Mouse (Mus musculus): ENCODE measurements at regions not wholly inside any gene's neighbourhood (a gene's known extent, or its start where the extent isn't known, plus 50 kb on each side); places are given as distances from the start of the nearest gene placed in this dataset.

DNA sequence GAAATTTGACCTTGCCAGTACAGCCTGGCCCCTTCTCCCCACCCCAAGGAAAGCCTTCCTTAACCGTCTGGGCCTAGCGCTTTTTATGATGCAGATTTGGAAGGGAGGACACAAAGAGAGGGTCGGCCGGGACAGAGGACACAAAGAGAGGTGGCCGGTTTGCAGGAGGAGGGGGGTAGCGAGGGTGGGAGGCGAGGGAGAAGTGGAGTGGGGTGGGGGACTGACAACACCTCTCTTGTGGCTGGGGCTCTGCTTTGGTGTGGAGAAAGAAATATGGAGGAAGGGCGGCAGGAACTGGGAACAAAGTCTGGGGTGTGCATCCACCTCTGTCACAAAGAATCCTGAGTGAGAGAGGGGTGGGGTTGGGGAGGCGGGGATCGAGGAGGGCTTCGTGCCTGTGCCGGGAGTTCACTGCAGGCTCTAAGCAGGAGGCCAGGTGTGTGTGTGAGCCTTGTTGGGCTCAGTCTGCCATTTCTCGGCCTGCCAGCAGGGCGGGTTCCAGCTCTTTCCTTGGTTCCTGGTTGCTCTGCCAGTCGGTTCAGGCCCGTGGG, 330.4 kb upstream of the Dio3 start:
- Histone ChIP-seq H3K27ac (ENCODE audit: low read length) (no peak overlapping the region), H3K9ac (ENCODE audit: low read length) (no peak overlapping the region; the same call in 1 of the 2 replicates), H3K9me3 (replicated peaks; ENCODE audit: control insufficient read depth, low read length) (0 out of 2 replicates have a peak, but pooled peaks cover 4% of the 10 kb centered on the region), H3K4me1 (ENCODE audit: control insufficient read depth, insufficient read depth, low read length) (peaks cover 12% of the 10 kb centered on the region), H3K27me3 (ENCODE audit: control insufficient read depth, insufficient read depth, low read length) (no peaks in the 10 kb centered on the region), H3K4me2 (ENCODE audit: low read depth, low read length) (no peak overlapping the region), H3K4me3 (replicated peaks; ENCODE audit: low read length) (no peak overlapping the region), H3K36me3 (ENCODE audit: control insufficient read depth, insufficient read depth, low read length) (no peaks in the 10 kb centered on the region)
- WGBS, result 42% methylated on average over 16 of the region's 16 CpGs
- no peak for ATAC-seq (ENCODE audit: insufficient read depth, low FRiP score)

DNA sequence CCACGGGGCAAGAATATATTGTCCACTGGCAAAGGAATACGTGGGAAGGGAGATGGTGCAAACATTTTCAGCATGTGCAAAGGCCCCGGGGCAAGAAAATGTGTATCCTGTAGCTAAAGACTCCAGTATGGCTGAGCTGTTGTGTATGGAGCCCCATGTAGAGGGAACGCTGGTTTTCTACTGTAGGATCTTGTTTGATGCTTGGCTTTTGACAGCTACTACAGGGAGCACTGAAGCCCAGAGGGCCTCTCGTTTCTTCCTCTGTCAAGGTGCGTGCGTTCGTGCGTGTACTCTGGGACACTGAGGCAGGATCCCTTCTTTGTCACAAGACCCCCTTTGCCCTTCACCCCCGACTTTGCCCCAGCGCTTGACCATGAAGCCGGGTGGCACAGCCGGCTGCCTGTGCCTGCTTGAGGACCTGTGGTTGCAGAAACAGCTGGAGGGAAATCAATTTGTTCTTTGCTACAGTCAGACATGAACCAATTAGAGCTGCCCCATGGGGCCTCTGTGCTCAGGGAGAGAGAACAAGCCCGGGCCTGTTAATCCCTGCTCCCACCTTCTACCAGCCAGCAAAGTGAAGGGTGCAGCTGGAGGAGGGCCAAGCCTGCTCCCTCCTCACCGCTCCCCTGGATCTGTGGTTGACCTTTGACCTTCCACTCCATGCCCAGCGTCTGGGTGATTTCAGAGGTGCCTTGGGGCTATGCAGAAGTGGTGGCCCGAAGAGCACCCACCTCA, 329.5 kb upstream of the Dio3 start:
- H3K36me3 ChIP-seq (ENCODE audit: control insufficient read depth, insufficient read depth, low read length), result no peaks in the 10 kb centered on the region

DNA sequence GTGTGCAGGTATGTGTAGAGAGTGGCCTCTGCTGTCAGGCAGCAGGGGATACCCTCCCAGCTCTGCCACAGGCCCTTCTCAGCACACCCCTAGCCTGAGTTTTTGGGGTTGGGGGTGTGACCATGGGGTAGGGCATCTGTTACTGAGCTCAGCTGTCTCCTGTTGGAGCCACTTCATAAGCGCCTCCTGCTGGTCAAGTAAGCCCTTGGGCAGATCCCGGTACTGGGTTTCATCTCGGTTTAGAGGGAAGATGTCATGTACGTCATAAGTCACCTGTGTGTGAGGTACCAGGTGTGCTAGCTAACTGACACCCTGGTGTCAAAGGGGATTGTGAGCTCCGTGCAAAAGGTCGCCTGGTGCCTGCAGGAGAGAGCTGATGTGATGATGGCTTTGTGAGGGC, 328.2 kb upstream of the Dio3 start:
- Histone ChIP-seq H3K9me3 (replicated peaks; ENCODE audit: control insufficient read depth, low read length) (no peaks in the 10 kb centered on the region), H3K9ac (ENCODE audit: low read length) (no peak overlapping the region), H3K4me2 (ENCODE audit: low read depth, low read length) (no peak overlapping the region), H3K27me3 (ENCODE audit: control insufficient read depth, insufficient read depth, low read length) (no peaks in the 10 kb centered on the region), H3K4me3 (replicated peaks; ENCODE audit: low read length) (no peak overlapping the region), H3K36me3 (ENCODE audit: control insufficient read depth, insufficient read depth, low read length) (no peaks in the 10 kb centered on the region), H3K4me1 (ENCODE audit: control insufficient read depth, insufficient read depth, low read length) (peaks cover 11% of the 10 kb centered on the region; the same call in 1 of the 2 replicates), H3K27ac (ENCODE audit: low read length) (no peak overlapping the region)
- 73% methylated on average over 6 of the region's 6 CpGs for WGBS
- no peak for ATAC-seq (ENCODE audit: insufficient read depth, low FRiP score)

More for the DNA sequence above, 329.5 kb upstream of the Dio3 start:
- Histone ChIP-seq H3K4me2 (ENCODE audit: low read depth, low read length) (no peak overlapping the region), H3K4me1 (ENCODE audit: control insufficient read depth, insufficient read depth, low read length) (peaks cover 14% of the 10 kb centered on the region), H3K27ac (ENCODE audit: low read length) (no peak overlapping the region), H3K9ac (ENCODE audit: low read length) (no peak overlapping the region), H3K4me3 (replicated peaks; ENCODE audit: low read length) (no peak overlapping the region), H3K9me3 (replicated peaks; ENCODE audit: control insufficient read depth, low read length) (no peaks in the 10 kb centered on the region), H3K27me3 (ENCODE audit: control insufficient read depth, insufficient read depth, low read length) (no peaks in the 10 kb centered on the region)
- WGBS, result 73% methylated on average over 17 of the region's 17 CpGs
- ATAC-seq (ENCODE audit: insufficient read depth, low FRiP score), result no peak

DNA sequence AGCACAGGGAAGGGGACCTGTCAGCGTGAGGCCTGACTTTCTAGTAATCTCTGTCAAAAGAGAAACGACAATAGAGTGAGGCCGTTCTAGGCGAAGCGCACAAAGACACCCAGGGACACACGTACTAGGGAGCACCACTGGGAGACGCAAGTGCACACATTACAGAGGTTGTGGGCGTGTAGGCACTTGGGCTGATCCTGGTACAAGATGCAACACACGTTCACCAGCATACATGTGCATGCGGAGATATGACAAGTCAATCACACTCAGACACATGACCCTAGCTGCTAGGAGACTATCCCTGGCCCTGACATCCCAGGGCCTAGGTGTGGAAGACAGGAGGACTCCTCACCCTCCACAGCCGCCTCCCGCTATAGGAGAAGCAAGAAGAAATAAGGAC, 327.4 kb upstream of the Dio3 start:
- H3K4me1 ChIP-seq (ENCODE audit: control insufficient read depth, insufficient read depth, low read length), result peaks cover 11% of the 10 kb centered on the region; the same call in 1 of the 2 replicates
- no peak overlapping the region for H3K9ac ChIP-seq (ENCODE audit: low read length)
- no peaks in the 10 kb centered on the region for H3K9me3 ChIP-seq (replicated peaks; ENCODE audit: control insufficient read depth, low read length)
- 88% methylated on average over 12 of the region's 12 CpGs for WGBS
- H3K4me2 ChIP-seq (ENCODE audit: low read depth, low read length), result no peak overlapping the region
- H3K27me3 ChIP-seq (ENCODE audit: control insufficient read depth, insufficient read depth, low read length), result no peaks in the 10 kb centered on the region
- no peak for ATAC-seq (ENCODE audit: insufficient read depth, low FRiP score)
- H3K36me3 ChIP-seq (ENCODE audit: control insufficient read depth, insufficient read depth, low read length), result no peaks in the 10 kb centered on the region
- no peak overlapping the region for H3K4me3 ChIP-seq (replicated peaks; ENCODE audit: low read length)
- no peak overlapping the region for H3K27ac ChIP-seq (ENCODE audit: low read length)

- Histone ChIP-seq H3K36me3 (ENCODE audit: control insufficient read depth, insufficient read depth, low read length) (no peaks in the 10 kb centered on the region), H3K9me3 (replicated peaks; ENCODE audit: control insufficient read depth, low read length) (no peaks in the 10 kb centered on the region), H3K9ac (ENCODE audit: low read length) (peak overlapping the region; percentile 13; the same call in 1 of the 2 replicates), H3K27ac (ENCODE audit: low read length) (0 out of 2 replicates have a peak overlapping the region, but pooled peaks have one; percentile 8), H3K4me2 (ENCODE audit: low read depth, low read length) (no peak overlapping the region), H3K4me3 (replicated peaks; ENCODE audit: low read length) (no peak overlapping the region), H3K27me3 (ENCODE audit: control insufficient read depth, insufficient read depth, low read length) (no peaks in the 10 kb centered on the region), H3K4me1 (ENCODE audit: control insufficient read depth, insufficient read depth, low read length) (peaks cover 11% of the 10 kb centered on the region; the same call in 1 of the 2 replicates)
- WGBS, result 80% methylated on average over 10 of the region's 10 CpGs
- ATAC-seq (ENCODE audit: insufficient read depth, low FRiP score), result no peak
Observed at GRCm38 (mm10) chr12:109951884-109952456, 326.9 kb upstream of the Dio3 start.

DNA sequence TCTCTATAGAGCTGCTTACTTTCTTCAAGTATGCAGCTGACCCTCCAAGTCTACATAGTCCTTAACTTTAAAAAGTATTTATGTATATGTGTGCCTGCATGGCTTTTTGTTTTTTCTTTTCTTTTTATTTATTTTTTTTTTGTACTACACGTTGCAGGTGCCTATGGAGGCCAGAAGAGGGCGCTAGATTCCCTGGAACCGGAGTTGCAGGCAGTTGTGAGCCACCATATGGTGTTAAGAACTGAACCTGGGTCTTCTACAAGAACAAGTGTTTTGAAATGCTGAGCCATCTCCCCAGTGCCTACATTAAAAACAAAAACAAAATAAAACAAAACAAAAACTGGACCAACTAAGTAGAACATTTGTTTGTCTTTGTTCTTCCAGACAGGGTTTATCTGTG, 325.9 kb upstream of the Dio3 start:
- WGBS, result 65% methylated on average over 3 of the region's 3 CpGs
- no peak for ATAC-seq (ENCODE audit: insufficient read depth, low FRiP score)
- Histone ChIP-seq H3K4me2 (ENCODE audit: low read depth, low read length) (no peak overlapping the region), H3K27ac (ENCODE audit: low read length) (no peak overlapping the region), H3K4me1 (ENCODE audit: control insufficient read depth, insufficient read depth, low read length) (peaks cover 11% of the 10 kb centered on the region; the same call in 1 of the 2 replicates), H3K4me3 (replicated peaks; ENCODE audit: low read length) (no peak overlapping the region), H3K36me3 (ENCODE audit: control insufficient read depth, insufficient read depth, low read length) (no peaks in the 10 kb centered on the region), H3K9ac (ENCODE audit: low read length) (no peak overlapping the region), H3K27me3 (ENCODE audit: control insufficient read depth, insufficient read depth, low read length) (no peaks in the 10 kb centered on the region), H3K9me3 (replicated peaks; ENCODE audit: control insufficient read depth, low read length) (no peaks in the 10 kb centered on the region)

DNA sequence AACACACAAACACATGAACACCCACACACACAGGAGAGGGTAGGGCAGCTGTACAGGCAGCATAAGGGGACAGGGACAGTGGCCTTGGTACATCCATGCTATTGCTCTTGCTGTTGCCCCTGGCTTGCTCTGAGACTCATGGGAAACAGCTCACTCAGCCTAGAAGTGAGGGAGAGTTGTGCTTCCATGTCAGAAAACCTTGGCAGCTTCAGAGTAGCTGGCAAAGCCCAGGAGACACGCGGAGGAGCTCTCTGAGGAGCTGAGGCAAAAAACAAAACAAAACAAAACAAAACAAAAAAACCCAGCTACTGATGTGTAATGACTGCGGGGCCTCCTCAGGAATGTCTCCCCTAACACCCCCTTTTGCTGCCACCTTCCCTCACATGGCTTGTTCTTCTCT, 321.6 kb upstream of the Dio3 start:
- Histone ChIP-seq H3K9me3 (replicated peaks; ENCODE audit: control insufficient read depth, low read length) (no peaks in the 10 kb centered on the region), H3K27ac (ENCODE audit: low read length) (no peak overlapping the region), H3K4me1 (ENCODE audit: control insufficient read depth, insufficient read depth, low read length) (0 out of 2 replicates have a peak, but pooled peaks cover 10% of the 10 kb centered on the region), H3K4me2 (ENCODE audit: low read depth, low read length) (no peak overlapping the region), H3K27me3 (ENCODE audit: control insufficient read depth, insufficient read depth, low read length) (no peaks in the 10 kb centered on the region), H3K4me3 (replicated peaks; ENCODE audit: low read length) (no peak overlapping the region), H3K36me3 (ENCODE audit: control insufficient read depth, insufficient read depth, low read length) (no peaks in the 10 kb centered on the region), H3K9ac (ENCODE audit: low read length) (no peak overlapping the region)
- 71% methylated on average over 3 of the region's 3 CpGs for WGBS
- no peak for ATAC-seq (ENCODE audit: insufficient read depth, low FRiP score)

GRCm38 (mm10) chr12:109958357-109959085, 320.3 kb upstream of the Dio3 start:
- H3K9ac ChIP-seq (ENCODE audit: low read length), result no peak overlapping the region
- H3K9me3 ChIP-seq (replicated peaks; ENCODE audit: control insufficient read depth, low read length), result no peaks in the 10 kb centered on the region
- 0 out of 2 replicates have a peak, but pooled peaks cover 10% of the 10 kb centered on the region for H3K4me1 ChIP-seq (ENCODE audit: control insufficient read depth, insufficient read depth, low read length)
- H3K27me3 ChIP-seq (ENCODE audit: control insufficient read depth, insufficient read depth, low read length), result no peaks in the 10 kb centered on the region
- no peak overlapping the region for H3K4me3 ChIP-seq (replicated peaks; ENCODE audit: low read length)
- no peaks in the 10 kb centered on the region for H3K36me3 ChIP-seq (ENCODE audit: control insufficient read depth, insufficient read depth, low read length)
- no peak overlapping the region for H3K4me2 ChIP-seq (ENCODE audit: low read depth, low read length)
- peak; percentile 88 for ATAC-seq (ENCODE audit: insufficient read depth, low FRiP score)
- 40% methylated on average over 18 of the region's 18 CpGs for WGBS
- no peak overlapping the region for H3K27ac ChIP-seq (ENCODE audit: low read length)

DNA sequence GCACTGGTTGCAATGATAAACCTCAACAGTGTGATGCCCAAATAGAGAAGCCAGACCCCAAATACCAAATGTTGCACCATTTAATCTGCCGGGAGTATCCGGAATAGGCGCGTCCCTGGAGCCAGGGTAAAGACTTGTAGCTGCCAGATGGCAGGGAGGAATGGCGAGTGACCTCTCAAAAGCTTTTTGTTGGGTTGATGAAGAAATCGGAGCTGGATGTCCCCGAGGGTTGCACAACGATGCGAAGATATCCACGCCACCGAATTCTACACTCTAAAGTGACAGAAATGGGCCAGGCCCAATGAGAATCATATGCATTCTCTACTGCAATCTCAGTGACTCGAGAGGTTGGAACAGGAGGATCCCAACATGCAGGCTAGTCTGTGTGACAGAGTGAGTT, 312.1 kb upstream of the Dio3 start:
- ATAC-seq (ENCODE audit: insufficient read depth, low FRiP score), result no peak
- H3K9ac ChIP-seq (ENCODE audit: low read length), result no peak overlapping the region
- no peak overlapping the region for H3K4me2 ChIP-seq (ENCODE audit: low read depth, low read length)
- no peak overlapping the region for H3K4me3 ChIP-seq (replicated peaks; ENCODE audit: low read length)
- no peaks in the 10 kb centered on the region for H3K36me3 ChIP-seq (ENCODE audit: control insufficient read depth, insufficient read depth, low read length)
- no peaks in the 10 kb centered on the region for H3K4me1 ChIP-seq (ENCODE audit: control insufficient read depth, insufficient read depth, low read length)
- no peaks in the 10 kb centered on the region for H3K9me3 ChIP-seq (replicated peaks; ENCODE audit: control insufficient read depth, low read length)
- WGBS, result 87% methylated on average over 12 of the region's 12 CpGs
- no peak overlapping the region for H3K27ac ChIP-seq (ENCODE audit: low read length)
- H3K27me3 ChIP-seq (ENCODE audit: control insufficient read depth, insufficient read depth, low read length), result no peaks in the 10 kb centered on the region

All from stomach, embryonic 16.5 days (tissue).